Comparison of ENCODE assay signal across 8 mouse cellular contexts in genomic region chr1:171149974-171150760, GRCm38 (mm10). TPM values are rescaled to one million over a fixed set of nuclear protein-coding genes. Genes with fewer than 3 reads are reported as not detected.
A peak's percentile ranks its signal among the peaks of the same experiment; 100 is the strongest.
DNase-seq lines count a peak whose midpoint lies in the region; ATAC-seq and TF ChIP-seq lines count a peak whose summit lies in the region.

Sdhc (minus strand) TSS chr1:171150603.
Mpz (plus strand) TSS chr1:171150711.

- peak within 1 kb of the TSS; percentile 70 for H3K4me2 ChIP-seq in heart, embryonic 15.5 days
- H3K4me2 ChIP-seq in liver, embryonic 14.5 days (ENCODE audit: low read depth), result peak within 1 kb of the TSS; percentile 87
- H3K4me2 ChIP-seq in neural tube, embryonic 11.5 days (ENCODE audit: low read depth), result peak within 1 kb of the TSS; percentile 68
- H3K4me2 ChIP-seq in stomach, postnatal 0 days (replicated peaks; ENCODE audit: low read depth), result peak within 1 kb of the TSS; percentile 90

- peak; percentile 94 to 98 for DNase-seq in CD8-positive naive resting alpha-beta T cell, adult 2 months (ENCODE audit: low read depth in 2 of 2, low spot score in 2 of 2)
- peak; percentile 93 for DNase-seq in c-Kit-positive CD71-negative TER-119-negative erythroid progenitor cells, embryonic 14.5 days (ENCODE audit: low read depth)
- DNase-seq in forebrain, embryonic 10.5 days (ENCODE audit: extremely low spot score, low spot score), result peak; percentile 94
- peak; percentile 96 to 97 for DNase-seq in kidney, postnatal 25 days
- DNase-seq in liver, embryonic 14.5 days (ENCODE audit: low read depth in 3 of 3, low spot score in 3 of 3), result peak; percentile 89 to 90 (median 90)
- DNase-seq in neural tube, embryonic 11.5 days (ENCODE audit: low spot score), result peak; percentile 97
- peak; percentile 96 for DNase-seq in stomach, postnatal 0 days (ENCODE audit: low spot score)

- peak within 1 kb of the TSS; percentile 92 for H3K9ac ChIP-seq in heart, embryonic 15.5 days
- H3K9ac ChIP-seq in liver, embryonic 14.5 days (replicated peaks), result peak within 1 kb of the TSS; percentile 86
- H3K9ac ChIP-seq in neural tube, embryonic 11.5 days (ENCODE audit: low read length), result peak within 1 kb of the TSS; percentile 67
- peak within 1 kb of the TSS; percentile 90 for H3K9ac ChIP-seq in stomach, postnatal 0 days (ENCODE audit: low read length)

- peaks cover 26% of the 10 kb centered on the region for H3K4me1 ChIP-seq in forebrain, embryonic 10.5 days
- peaks cover 25% of the 10 kb centered on the region for H3K4me1 ChIP-seq in heart, embryonic 15.5 days (replicated peaks)
- H3K4me1 ChIP-seq in liver, embryonic 14.5 days (replicated peaks; ENCODE audit: control insufficient read depth in 2 of 2, insufficient read depth in 2 of 2, low read length in 1 of 2), result peaks cover 6 to 15% of the 10 kb centered on the region in 2 experiments
- peaks cover 4% of the 10 kb centered on the region; the same call in 1 of the 2 replicates for H3K4me1 ChIP-seq in neural tube, embryonic 11.5 days (ENCODE audit: control insufficient read depth, insufficient read depth, low read length)
- H3K4me1 ChIP-seq in stomach, postnatal 0 days (replicated peaks; ENCODE audit: control insufficient read depth, insufficient read depth), result 0 out of 2 replicates have a peak, but pooled peaks cover 2% of the 10 kb centered on the region

- H3K4me3 ChIP-seq in forebrain, embryonic 10.5 days, result peak within 1 kb of the TSS; percentile 96
- H3K4me3 ChIP-seq in heart, embryonic 15.5 days, result peak within 1 kb of the TSS; percentile 85
- H3K4me3 ChIP-seq in liver, embryonic 14.5 days (ENCODE audit: insufficient read depth in 1 of 2, low read depth in 2 of 2, low read length in 2 of 2), result peak within 1 kb of the TSS; percentile 91 to 100
- peak within 1 kb of the TSS; percentile 61 for H3K4me3 ChIP-seq in neural tube, embryonic 11.5 days (ENCODE audit: low read depth, low read length)
- peak within 1 kb of the TSS; percentile 88 for H3K4me3 ChIP-seq in stomach, postnatal 0 days (ENCODE audit: low read depth, low read length)

- TF ChIP-seq CTCF in liver, embryonic 14.5 days (IDR thresholded peaks at IDR 0.05; ENCODE audit: low read depth), result no peak
- TF ChIP-seq CTCF in stomach, postnatal 0 days (IDR thresholded peaks at IDR 0.05; ENCODE audit: low read depth), result 0 out of 2 replicates have a peak, but pooled peaks have one; percentile 5

- H3K27me3 ChIP-seq in forebrain, embryonic 10.5 days (ENCODE audit: poor library complexity, severe bottlenecking), result peaks cover 4% of the 10 kb centered on the region; the same call in 1 of the 2 replicates
- H3K27me3 ChIP-seq in heart, embryonic 15.5 days, result 0 out of 2 replicates have a peak, but pooled peaks cover 2% of the 10 kb centered on the region
- H3K27me3 ChIP-seq in liver, embryonic 14.5 days (ENCODE audit: control insufficient read depth, insufficient read depth, low read length), result no peaks in the 10 kb centered on the region
- no peaks in the 10 kb centered on the region for H3K27me3 ChIP-seq in neural tube, embryonic 11.5 days (ENCODE audit: control insufficient read depth, insufficient read depth, low read length)
- no peaks in the 10 kb centered on the region for H3K27me3 ChIP-seq in stomach, postnatal 0 days (ENCODE audit: control insufficient read depth, insufficient read depth, low read length)

- WGBS in forebrain, embryonic 10.5 days, result under 1% methylated on average over 34 of the region's 34 CpGs
- WGBS in heart, embryonic 15.5 days, result under 1% methylated on average over 34 of the region's 34 CpGs
- under 1% methylated on average over 34 of the region's 34 CpGs for WGBS in liver, embryonic 14.5 days (ENCODE audit: insufficient replicate concordance)
- WGBS in neural tube, embryonic 11.5 days, result under 1% methylated on average over 33 of the region's 34 CpGs
- WGBS in stomach, postnatal 0 days, result under 1% methylated on average over 34 of the region's 34 CpGs

- TF ChIP-seq EP300 in liver, embryonic 14.5 days (IDR thresholded peaks at IDR 0.05; ENCODE audit: low read depth), result no peak
- TF ChIP-seq EP300 in stomach, postnatal 0 days (optimal IDR thresholded peaks at IDR 0.05), result no peak

- H3K9me3 ChIP-seq in forebrain, embryonic 10.5 days, result no peaks in the 10 kb centered on the region
- no peaks in the 10 kb centered on the region for H3K9me3 ChIP-seq in heart, embryonic 15.5 days (replicated peaks)
- H3K9me3 ChIP-seq in liver, embryonic 14.5 days (ENCODE audit: control insufficient read depth, low read length), result no peaks in the 10 kb centered on the region
- no peaks in the 10 kb centered on the region for H3K9me3 ChIP-seq in neural tube, embryonic 11.5 days (ENCODE audit: control insufficient read depth, low read length)
- H3K9me3 ChIP-seq in stomach, postnatal 0 days (ENCODE audit: control insufficient read depth, low read length), result no peaks in the 10 kb centered on the region

- H3K27ac ChIP-seq in forebrain, embryonic 10.5 days, result peak within 1 kb of the TSS; percentile 92
- peak within 1 kb of the TSS; percentile 91 for H3K27ac ChIP-seq in heart, embryonic 15.5 days
- peak within 1 kb of the TSS; percentile 59 for H3K27ac ChIP-seq in liver, embryonic 14.5 days
- H3K27ac ChIP-seq in neural tube, embryonic 11.5 days (ENCODE audit: low read depth, low read length), result no peak within 1 kb of the TSS
- peak within 1 kb of the TSS; percentile 90 for H3K27ac ChIP-seq in stomach, postnatal 0 days (replicated peaks)

- peak; percentile 96 for ATAC-seq in heart, embryonic 15.5 days (replicated peaks; ENCODE audit: insufficient number of reproducible peaks, insufficient read depth, low FRiP score, low read depth)
- ATAC-seq in liver, embryonic 14.5 days (ENCODE audit: insufficient read depth), result peak; percentile 96
- peak; percentile 98 for ATAC-seq in neural tube, embryonic 11.5 days (ENCODE audit: insufficient read depth, low FRiP score, low TSS enrichment)
- peak; percentile 97 for ATAC-seq in stomach, postnatal 0 days (ENCODE audit: low FRiP score, low TSS enrichment)

- peaks cover 9% of the 10 kb centered on the region for H3K36me3 ChIP-seq in forebrain, embryonic 10.5 days (replicated peaks)
- 0 out of 2 replicates have a peak, but pooled peaks cover 4% of the 10 kb centered on the region for H3K36me3 ChIP-seq in heart, embryonic 15.5 days
- H3K36me3 ChIP-seq in liver, embryonic 14.5 days (replicated peaks; ENCODE audit: control insufficient read depth, insufficient read depth, low read depth), result peaks cover 4% of the 10 kb centered on the region
- H3K36me3 ChIP-seq in neural tube, embryonic 11.5 days (ENCODE audit: control insufficient read depth, insufficient read depth, low read length), result no peaks in the 10 kb centered on the region
- no peaks in the 10 kb centered on the region for H3K36me3 ChIP-seq in stomach, postnatal 0 days (ENCODE audit: control insufficient read depth, insufficient read depth, low read length)

RNA-seq across cellular contexts. Expression of gene Sdhc, which starts in this region (rescaled TPM):
- polyA plus RNA-seq in forebrain, embryonic 10.5 days (2016; fragmentation: Nextera tagmentation; extraction: Ambion mirVana), result 266 and 273 TPM in 2 replicates
- polyA plus RNA-seq in heart, embryonic 15.5 days (2015; fragmentation: Nextera tagmentation; extraction: Ambion mirVana), result 525 and 563 TPM in 2 replicates
- polyA plus RNA-seq in liver, embryonic 14.5 days (2012; rRNA removed), result 103 and 111 TPM in 2 replicates
- 147 and 165 TPM in 2 replicates for polyA plus RNA-seq in liver, embryonic 14.5 days (2014; fragmentation: Nextera tagmentation; extraction: Ambion mirVana)
- 280 and 291 TPM in 2 replicates for polyA plus RNA-seq in neural tube, embryonic 11.5 days (2014; fragmentation: Nextera tagmentation; extraction: Ambion mirVana)
- polyA plus RNA-seq in stomach, postnatal 0 days (2015; fragmentation: Nextera tagmentation; extraction: Ambion mirVana), result 238 and 277 TPM in 2 replicates

RNA-seq across cellular contexts. Expression of gene Mpz, which starts in this region (rescaled TPM):
- polyA plus RNA-seq in forebrain, embryonic 10.5 days (2016; fragmentation: Nextera tagmentation; extraction: Ambion mirVana), result 0.16 and 0.22 TPM in 2 replicates
- 0.63 and 1.7 TPM in 2 replicates for polyA plus RNA-seq in heart, embryonic 15.5 days (2015; fragmentation: Nextera tagmentation; extraction: Ambion mirVana)
- polyA plus RNA-seq in liver, embryonic 14.5 days (2012; rRNA removed), result 0.04 and 0.25 TPM in 2 replicates
- 0.14 TPM in 1 of 2 replicates, not detected in the other for polyA plus RNA-seq in liver, embryonic 14.5 days (2014; fragmentation: Nextera tagmentation; extraction: Ambion mirVana)
- 2.9 and 4.2 TPM in 2 replicates for polyA plus RNA-seq in neural tube, embryonic 11.5 days (2014; fragmentation: Nextera tagmentation; extraction: Ambion mirVana)
- polyA plus RNA-seq in stomach, postnatal 0 days (2015; fragmentation: Nextera tagmentation; extraction: Ambion mirVana), result 1.5 and 2.7 TPM in 2 replicates
